Comparison of ENCODE assay signal across 19 mouse cellular contexts in the genomic region with DNA sequence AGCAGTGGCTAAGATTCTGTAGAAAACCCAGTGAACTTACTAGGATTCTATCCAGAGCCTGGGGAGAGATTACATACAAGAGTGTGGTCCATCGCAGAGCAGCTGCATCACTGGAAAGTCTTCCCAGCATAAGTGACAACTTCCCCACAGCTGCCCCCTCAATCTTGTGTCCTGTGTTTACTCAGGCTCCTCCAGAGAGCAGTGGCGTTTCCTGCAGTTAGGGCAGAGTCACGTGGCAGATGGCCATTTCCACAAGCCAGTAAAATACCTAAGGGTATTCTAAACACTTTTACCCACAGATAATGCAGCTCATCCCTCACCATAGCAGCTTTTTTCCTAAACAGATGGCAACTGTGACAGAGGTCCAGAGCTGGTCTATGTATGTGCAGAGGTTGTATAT. TPM values are rescaled to one million over a fixed set of nuclear protein-coding genes. Genes with fewer than 3 reads are reported as not detected.
DNase-seq lines count a peak whose midpoint lies in the region; ATAC-seq and TF ChIP-seq lines count a peak whose summit lies in the region.
"Had no signal": no experiment of that assay in that cellular context is flagged by ENCODE, and none has a peak within 500 bp of the region (broad histone marks: within the 10 kb centered on the region; RNA-seq: fewer than 3 reads in every experiment).

No protein-coding gene starts in this region.

- no peaks in the 10 kb centered on the region for H3K36me3 ChIP-seq in heart, embryonic 13.5 days
- no peaks in the 10 kb centered on the region for H3K36me3 ChIP-seq in megakaryocyte, embryonic 14.5 days (replicated peaks; ENCODE audit: low read length)
- peaks cover 30% of the 10 kb centered on the region for H3K36me3 ChIP-seq in E14TG2a.4 (ENCODE audit: insufficient read depth, low read length)
- H3K36me3 ChIP-seq: forebrain, embryonic 12.5 days; hindbrain, embryonic 12.5 days; kidney, embryonic 15.5 days; liver, embryonic 15.5 days had no signal

- no peak for DNase-seq in heart, adult 9 months (ENCODE audit: low spot score in 2 of 2)
- peak; percentile 31 for DNase-seq in embryo, embryonic 11 days
- DNase-seq in gastrocnemius, postnatal 36 days, result no peak
- DNase-seq in adrenal gland, adult (ENCODE audit: inconsistent age in 2 of 2, low spot score in 1 of 2), result no peak
- DNase-seq: adrenal gland, postnatal 25 days; cerebellum, adult 2 months; gastrocnemius, postnatal 14 days; lung, postnatal 36 days; thymus, postnatal 36 days had no signal

- TF ChIP-seq CTCF in E14TG2a.4 (conservative IDR thresholded peaks at IDR 0.05; ENCODE audit: low read length), result no peak

- no peak for ATAC-seq in heart, embryonic 13.5 days (ENCODE audit: extremely low read depth, insufficient number of reproducible peaks, low FRiP score, low TSS enrichment)
- no peak for ATAC-seq in megakaryocyte, adult 5-6 weeks (ENCODE audit: poor library complexity, severe bottlenecking)
- ATAC-seq: inflammation-experienced regulatory T-cells, adult 6 months had no signal

- peaks cover 27% of the 10 kb centered on the region for H3K27me3 ChIP-seq in heart, embryonic 13.5 days (replicated peaks)
- H3K27me3 ChIP-seq in megakaryocyte, embryonic 14.5 days (replicated peaks), result peaks cover 2% of the 10 kb centered on the region
- H3K27me3 ChIP-seq in E14TG2a.4 (ENCODE audit: insufficient read depth, low read length), result no peaks in the 10 kb centered on the region

- no peaks in the 10 kb centered on the region for H3K9me3 ChIP-seq in heart, embryonic 13.5 days
- no peaks in the 10 kb centered on the region for H3K9me3 ChIP-seq in megakaryocyte, embryonic 14.5 days
- H3K9me3 ChIP-seq in E14TG2a.4 (ENCODE audit: low read length), result no peaks in the 10 kb centered on the region
- H3K9me3 ChIP-seq: forebrain, embryonic 12.5 days; hindbrain, embryonic 12.5 days; kidney, embryonic 15.5 days; liver, embryonic 15.5 days had no signal

- 17% methylated on average over 3 of the region's 3 CpGs for WGBS in heart, embryonic 13.5 days

- H3K4me3 ChIP-seq in heart, embryonic 13.5 days, result peak overlapping the region; percentile 29
- peak overlapping the region; percentile 86 for H3K4me3 ChIP-seq in megakaryocyte, embryonic 14.5 days (replicated peaks)
- H3K4me3 ChIP-seq in E14TG2a.4 (replicated peaks; ENCODE audit: low read length), result peak overlapping the region; percentile 74
- H3K4me3 ChIP-seq: forebrain, embryonic 12.5 days; hindbrain, embryonic 12.5 days; kidney, embryonic 15.5 days; liver, embryonic 15.5 days had no signal

- H3K4me1 ChIP-seq in heart, embryonic 13.5 days, result no peaks in the 10 kb centered on the region; the same call in 1 of the 2 replicates
- peaks cover 43% of the 10 kb centered on the region for H3K4me1 ChIP-seq in megakaryocyte, embryonic 14.5 days
- peaks cover 54% of the 10 kb centered on the region for H3K4me1 ChIP-seq in E14TG2a.4 (replicated peaks; ENCODE audit: low read depth, low read length)
- H3K4me1 ChIP-seq: hindbrain, embryonic 12.5 days; kidney, embryonic 15.5 days; liver, embryonic 15.5 days had no signal

- peak overlapping the region; percentile 45 for H3K9ac ChIP-seq in heart, embryonic 13.5 days
- H3K9ac ChIP-seq: forebrain, embryonic 12.5 days; hindbrain, embryonic 12.5 days; kidney, embryonic 15.5 days; liver, embryonic 15.5 days had no signal

- H3K4me2 ChIP-seq in heart, embryonic 13.5 days, result peak overlapping the region; percentile 49
- H3K4me2 ChIP-seq: forebrain, embryonic 12.5 days; hindbrain, embryonic 12.5 days; kidney, embryonic 15.5 days; liver, embryonic 15.5 days had no signal

- H3K27ac ChIP-seq in heart, embryonic 13.5 days (replicated peaks), result peak overlapping the region; percentile 62
- H3K27ac ChIP-seq: forebrain, embryonic 12.5 days; hindbrain, embryonic 12.5 days; kidney, embryonic 15.5 days; liver, embryonic 15.5 days had no signal

- intact Hi-C loops in gastrocnemius, postnatal 36 days (cut with DNase I), result loop anchor here (2.0 to 5.0 kb wide), 2 partner anchors 52 to 203 kb away; a partner anchor contains a TSS

RNA-seq across cellular contexts. Expression of a gene that starts 44.6 kb away (rescaled TPM):
- 3.0 and 3.1 TPM in 2 replicates for polyA plus RNA-seq in heart, embryonic 13.5 days (2015; fragmentation: Nextera tagmentation; extraction: Ambion mirVana)
- 715 and 927 TPM in 2 replicates for polyA plus RNA-seq in megakaryocyte, embryonic 14.5 days (2012; ENCODE audit: insufficient read depth, low replicate concordance)
- 3.2 and 7.3 TPM in 2 replicates for total RNA-seq in megakaryocyte, adult 5-6 weeks (2015)
- total RNA-seq in megakaryocyte, adult 5-6 weeks (2017), result 3.3 and 6.3 TPM in 2 replicates
- 1 to 10 TPM in 1 of 2 experiments, under 1 TPM in 1; 0.27 to 2.4 TPM for total RNA-seq in gastrocnemius, postnatal 36 days (2021)
- total RNA-seq: midbrain, postnatal 0 days had no signal

RNA-seq across cellular contexts. Expression of a gene that starts 52.4 kb away (rescaled TPM):
- 12.7 and 13.7 TPM in 2 replicates for polyA plus RNA-seq in heart, embryonic 13.5 days (2015; fragmentation: Nextera tagmentation; extraction: Ambion mirVana)
- 1.4 and 5.6 TPM in 2 replicates for polyA plus RNA-seq in megakaryocyte, embryonic 14.5 days (2012; ENCODE audit: insufficient read depth, low replicate concordance)
- 4.7 and 5.2 TPM in 2 replicates for total RNA-seq in megakaryocyte, adult 5-6 weeks (2015)
- 5.1 and 5.6 TPM in 2 replicates for total RNA-seq in megakaryocyte, adult 5-6 weeks (2017)
- 10 to 100 TPM; 18.4 to 24.0 TPM for total RNA-seq in gastrocnemius, postnatal 36 days (2021)

RNA-seq across cellular contexts. Expression of a gene that starts 52.5 kb away (rescaled TPM):
- polyA plus RNA-seq in heart, embryonic 13.5 days (2015; fragmentation: Nextera tagmentation; extraction: Ambion mirVana), result 43.7 and 44.9 TPM in 2 replicates
- 74.6 and 153 TPM in 2 replicates for polyA plus RNA-seq in megakaryocyte, embryonic 14.5 days (2012; ENCODE audit: insufficient read depth, low replicate concordance)
- total RNA-seq in megakaryocyte, adult 5-6 weeks (2015), result 7.9 and 11.5 TPM in 2 replicates
- 6.8 and 10.6 TPM in 2 replicates for total RNA-seq in megakaryocyte, adult 5-6 weeks (2017)
- total RNA-seq in gastrocnemius, postnatal 36 days (2021), result 10 to 100 TPM; 24.7 to 29.0 TPM

Comparison
In these comparisons a context has a peak if more than half of its experiments do, and no peak if none do; other contexts are left out.
1. H3K4me3 ChIP-seq: peak in every context shown above with its lines; median percentile 86 in megakaryocyte, embryonic 14.5 days; 74 in E14TG2a.4; 29 in heart, embryonic 13.5 days.